Mouse (Mus musculus) hindbrain, embryonic 10.5 days (tissue): ENCODE measurements around the gene Ocrl. TPM values are rescaled to one million over a fixed set of nuclear protein-coding genes. Genes with fewer than 3 reads are reported as not detected.

ENCODE experiments used
- DNase-seq: peaks from one replicate; pipeline ENCODE4 v3.0.0-alpha.2; 2017; ENCODE audit warnings: low spot score
- H3K27ac ChIP-seq: fragments of 300-500 bp; sonication (generic); 2 replicates; pipeline ENCODE4 v1.5.1; 2016; ENCODE audit warnings: mild to moderate bottlenecking, moderate library complexity
- H3K27me3 ChIP-seq: fragments of 300-500 bp; sonication (generic); 2 replicates; pipeline ENCODE4 v1.6.1; 2016; ENCODE audit warnings: mild to moderate bottlenecking; ENCODE audit not compliant: poor library complexity, insufficient read depth, severe bottlenecking
- H3K36me3 ChIP-seq: fragments of 300-500 bp; sonication (generic); 2 replicates; pipeline ENCODE4 v1.6.1; 2016; ENCODE audit warnings: mild to moderate bottlenecking, moderate library complexity
- H3K4me1 ChIP-seq: fragments of 300-500 bp; sonication (generic); replicated peaks from 2 replicates; pipeline ENCODE4 v1.6.1; 2016; ENCODE audit warnings: mild to moderate bottlenecking
- H3K4me3 ChIP-seq: fragments of 300-500 bp; sonication (generic); 2 replicates; pipeline ENCODE4 v1.5.1; 2016; ENCODE audit warnings: mild to moderate bottlenecking, moderate library complexity
- H3K9me3 ChIP-seq: fragments of 300-500 bp; sonication (generic); 2 replicates; pipeline ENCODE4 v1.6.1; 2016; ENCODE audit warnings: mild to moderate bottlenecking, moderate library complexity
- WGBS: fragments of 180-500 bp; shearing (Covaris S2); methylation state at CpG from one replicate; pipeline ENCODE4 v1.1.7; 2016; 5-methylcytosine and 5-hydroxymethylcytosine counted together
- polyA plus RNA-seq: library from polyadenylated mRNA; unstranded; fragments of >200 nt; fragmentation: Nextera tagmentation; extraction: Ambion mirVana; gene quantifications from 2 replicates; pipeline ENCODE4 v1.2.1, GENCODE M21; 2016

Gene Ocrl
- polyA plus RNA-seq, 1 experiment from 2014 or later, result 16.5 TPM

GRCm38 (mm10) chrX:47930449-47930848 lies 18.3 kb downstream of the Ocrl start:
- Histone ChIP-seq H3K9me3 (no peaks in the 10 kb centered on the region), H3K4me3 (no peak overlapping the region), H3K36me3 (peaks cover 44% of the 10 kb centered on the region), H3K27ac (no peak overlapping the region), H3K4me1 (no peaks in the 10 kb centered on the region), H3K27me3 (no peaks in the 10 kb centered on the region)
- no peak for DNase-seq
- WGBS, result 77% methylated on average over 3 of the region's 3 CpGs

- Histone ChIP-seq H3K4me3 (no peak overlapping the region), H3K36me3 (peaks cover 50% of the 10 kb centered on the region; the same call in 1 of the 2 replicates), H3K27me3 (no peaks in the 10 kb centered on the region), H3K27ac (no peak overlapping the region), H3K9me3 (no peaks in the 10 kb centered on the region), H3K4me1 (no peaks in the 10 kb centered on the region)
- 91% methylated on average over 11 of the region's 11 CpGs for WGBS
- no peak for DNase-seq
These were observed 22.2 kb downstream of the Ocrl start for GRCm38 (mm10) chrX:47934352-47934751.

GRCm38 (mm10) chrX:47936885-47937284 lies 24.7 kb downstream of the Ocrl start:
- WGBS, result 76% methylated on average over 5 of the region's 5 CpGs

GRCm38 (mm10) chrX:47937740-47938139 lies 25.6 kb downstream of the Ocrl start:
- H3K4me3 ChIP-seq, result no peak overlapping the region
- 49% methylated on average over 2 of the region's 2 CpGs for WGBS
- H3K27ac ChIP-seq, result no peak overlapping the region
- peaks cover 46% of the 10 kb centered on the region; the same call in 1 of the 2 replicates for H3K36me3 ChIP-seq
- H3K9me3 ChIP-seq, result no peaks in the 10 kb centered on the region
- no peak for DNase-seq
- H3K4me1 ChIP-seq, result no peaks in the 10 kb centered on the region
- no peaks in the 10 kb centered on the region for H3K27me3 ChIP-seq

More at GRCm38 (mm10) chrX:47936885-47937284, 24.7 kb downstream of the Ocrl start:
- Histone ChIP-seq H3K36me3 (peaks cover 47% of the 10 kb centered on the region; the same call in 1 of the 2 replicates), H3K27ac (no peak overlapping the region), H3K4me3 (no peak overlapping the region), H3K9me3 (no peaks in the 10 kb centered on the region), H3K4me1 (no peaks in the 10 kb centered on the region), H3K27me3 (no peaks in the 10 kb centered on the region)
- no peak for DNase-seq

GRCm38 (mm10) chrX:47949729-47950128 lies 37.5 kb downstream of the Ocrl start:
- Histone ChIP-seq H3K27ac (no peak overlapping the region), H3K36me3 (peaks cover 24% of the 10 kb centered on the region), H3K4me1 (no peaks in the 10 kb centered on the region), H3K9me3 (no peaks in the 10 kb centered on the region), H3K27me3 (no peaks in the 10 kb centered on the region), H3K4me3 (no peak overlapping the region)
- no peak for DNase-seq
- WGBS, result 56% methylated on average over 3 of the region's 3 CpGs

- Histone ChIP-seq H3K4me1 (no peaks in the 10 kb centered on the region), H3K27me3 (no peaks in the 10 kb centered on the region), H3K9me3 (no peaks in the 10 kb centered on the region), H3K36me3 (peaks cover 26% of the 10 kb centered on the region), H3K27ac (no peak overlapping the region), H3K4me3 (no peak overlapping the region)
- DNase-seq, result no peak
- WGBS, result 91% methylated on average over 3 of the region's 3 CpGs
These were observed 50.4 kb downstream of the Ocrl start for GRCm38 (mm10) chrX:47962579-47962978.

GRCm38 (mm10) chrX:47970371-47970770 lies 58.2 kb downstream of the Ocrl start:
- H3K4me3 ChIP-seq, result no peak overlapping the region
- H3K36me3 ChIP-seq, result no peaks in the 10 kb centered on the region
- no peak overlapping the region for H3K27ac ChIP-seq
- H3K9me3 ChIP-seq, result no peaks in the 10 kb centered on the region
- no peaks in the 10 kb centered on the region for H3K27me3 ChIP-seq
- DNase-seq, result no peak
- no peaks in the 10 kb centered on the region for H3K4me1 ChIP-seq
- 89% methylated on average over 4 of the region's 4 CpGs for WGBS

GRCm38 (mm10) chrX:47970864-47971263 lies 58.7 kb downstream of the Ocrl start:
- WGBS, result 95% methylated on average over 3 of the region's 3 CpGs
- Histone ChIP-seq H3K36me3 (no peaks in the 10 kb centered on the region), H3K9me3 (no peaks in the 10 kb centered on the region), H3K4me3 (no peak overlapping the region), H3K27me3 (no peaks in the 10 kb centered on the region), H3K4me1 (no peaks in the 10 kb centered on the region), H3K27ac (no peak overlapping the region)
- DNase-seq, result no peak

- Histone ChIP-seq H3K4me1 (no peaks in the 10 kb centered on the region), H3K4me3 (no peak overlapping the region), H3K27ac (no peak overlapping the region), H3K9me3 (no peaks in the 10 kb centered on the region), H3K36me3 (no peaks in the 10 kb centered on the region), H3K27me3 (no peaks in the 10 kb centered on the region)
- DNase-seq, result no peak
- 63% methylated on average over 10 of the region's 10 CpGs for WGBS
These were observed 59.4 kb downstream of the Ocrl start for GRCm38 (mm10) chrX:47971366-47972128.

GRCm38 (mm10) chrX:47976551-47976950 lies 64.4 kb downstream of the Ocrl start:
- no peak for DNase-seq
- no peaks in the 10 kb centered on the region for H3K4me1 ChIP-seq
- no peaks in the 10 kb centered on the region for H3K9me3 ChIP-seq
- no peaks in the 10 kb centered on the region for H3K27me3 ChIP-seq
- H3K27ac ChIP-seq, result no peak overlapping the region
- no peaks in the 10 kb centered on the region for H3K36me3 ChIP-seq
- H3K4me3 ChIP-seq, result no peak overlapping the region
- WGBS, result 78% methylated on average over 4 of the region's 4 CpGs

- no peak for DNase-seq
- no peak overlapping the region for H3K27ac ChIP-seq
- WGBS, result 89% methylated on average over 5 of the region's 5 CpGs
These were observed 64.9 kb downstream of the Ocrl start for GRCm38 (mm10) chrX:47977078-47977477.

GRCm38 (mm10) chrX:47985000-47985619 lies 72.9 kb downstream of the Ocrl start:
- Histone ChIP-seq H3K9me3 (no peaks in the 10 kb centered on the region), H3K4me1 (no peaks in the 10 kb centered on the region), H3K27ac (no peak overlapping the region), H3K36me3 (no peaks in the 10 kb centered on the region), H3K27me3 (no peaks in the 10 kb centered on the region), H3K4me3 (peak overlapping the region; percentile 35)
- DNase-seq, result peak; percentile 45
- 27% methylated on average over 19 of the region's 19 CpGs for WGBS

More at GRCm38 (mm10) chrX:47977078-47977477, 64.9 kb downstream of the Ocrl start:
- Histone ChIP-seq H3K27me3 (no peaks in the 10 kb centered on the region), H3K36me3 (no peaks in the 10 kb centered on the region), H3K4me3 (no peak overlapping the region), H3K9me3 (no peaks in the 10 kb centered on the region), H3K4me1 (no peaks in the 10 kb centered on the region)

- Histone ChIP-seq H3K4me1 (no peaks in the 10 kb centered on the region), H3K9me3 (no peaks in the 10 kb centered on the region), H3K36me3 (no peaks in the 10 kb centered on the region), H3K27me3 (no peaks in the 10 kb centered on the region), H3K4me3 (no peak overlapping the region), H3K27ac (no peak overlapping the region)
- WGBS, result 71% methylated on average over 8 of the region's 8 CpGs
- DNase-seq, result no peak
These were observed 75.8 kb downstream of the Ocrl start for GRCm38 (mm10) chrX:47988024-47988423.
